Mouse (Mus musculus) 416B (cell line): ENCODE results near the gene Dnmt3c.
A peak's percentile ranks its signal among the peaks of the same experiment; 100 is the strongest.

ENCODE experiments used
- DNase-seq: peaks from one replicate; pipeline ENCODE4 v3.0.0; 2011; ENCODE audit warnings: low read depth

The Dnmt3c gene

DNA sequence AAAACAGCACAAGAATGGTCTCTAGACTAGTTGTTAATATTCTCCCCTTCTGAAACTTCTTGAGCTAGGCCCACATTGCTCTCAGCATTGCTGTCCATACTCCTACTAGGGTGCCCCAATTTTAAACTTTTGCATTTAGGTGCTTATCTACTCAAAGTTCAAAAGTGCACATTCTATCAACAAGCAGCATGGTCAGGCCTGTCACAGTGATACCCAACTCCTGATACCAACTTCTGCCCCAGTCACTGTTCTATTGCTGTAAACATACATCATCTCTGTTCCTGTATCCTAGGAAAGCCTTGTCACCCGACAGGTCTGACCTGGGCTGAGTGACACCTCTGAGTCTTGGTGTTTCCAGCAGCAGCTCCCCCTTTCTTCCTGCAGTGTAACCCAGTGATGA lies 26.6 kb downstream of the Dnmt3c start:
- DNase-seq = no peak

- DNase-seq = no peak
These were observed 28.0 kb downstream of the Dnmt3c start for GRCm38 (mm10) chr2:153724424-153724823.

DNA sequence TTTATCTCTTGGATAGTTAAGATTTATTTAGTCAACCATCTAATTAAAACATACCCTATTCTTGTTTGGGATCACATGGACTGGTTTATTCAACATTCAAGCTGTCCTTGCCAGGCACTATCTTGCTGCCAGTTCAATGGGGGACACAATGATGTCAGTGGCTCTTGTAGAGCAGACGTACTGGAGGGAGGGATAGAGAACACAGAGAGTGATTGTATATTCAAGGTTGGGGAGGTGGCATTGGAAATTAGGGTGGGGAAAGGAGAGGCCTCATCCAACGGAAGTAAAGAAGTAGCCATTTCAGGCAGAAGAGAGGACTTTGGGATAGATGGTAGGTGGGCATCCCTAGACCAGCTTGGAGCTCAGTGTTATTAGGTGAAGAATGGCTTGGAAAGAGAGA lies 28.4 kb downstream of the Dnmt3c start:
- no peak for DNase-seq

DNA sequence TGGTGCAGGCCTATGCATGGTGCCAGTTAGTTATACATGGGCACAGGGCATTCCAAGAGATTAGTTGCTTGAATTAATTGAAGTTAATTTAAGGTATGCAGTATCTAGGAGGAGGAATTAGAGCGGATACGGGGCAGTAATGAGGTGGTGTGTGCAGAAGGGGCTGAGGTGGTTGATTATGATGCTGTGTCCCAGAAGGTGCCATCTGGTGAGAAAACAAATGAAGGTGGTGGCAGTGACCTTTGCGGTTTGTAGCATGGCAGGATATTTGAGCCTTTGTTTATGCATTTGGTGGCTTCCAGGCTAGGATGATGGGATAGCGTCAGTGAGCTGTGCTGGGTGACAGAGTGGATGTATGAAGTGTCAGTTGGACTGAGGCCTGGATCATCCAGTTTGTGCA lies 28.8 kb downstream of the Dnmt3c start:
- DNase-seq = no peak

- no peak for DNase-seq
These were observed 37.6 kb downstream of the Dnmt3c start for GRCm38 (mm10) chr2:153734033-153734432.

GRCm38 (mm10) chr2:153740500-153741436 lies 44.3 kb downstream of the Dnmt3c start, which contains the start of gene Mapre1:
Gene Mapre1 (plus strand): TSS chr2:153741274.
- peak; percentile 99 for DNase-seq

GRCm38 (mm10) chr2:153741437-153742065 lies 45.1 kb downstream of the Dnmt3c start:
- peak; percentile 72 for DNase-seq

GRCm38 (mm10) chr2:153747994-153748393 lies 51.5 kb downstream of the Dnmt3c start:
- no peak for DNase-seq

DNA sequence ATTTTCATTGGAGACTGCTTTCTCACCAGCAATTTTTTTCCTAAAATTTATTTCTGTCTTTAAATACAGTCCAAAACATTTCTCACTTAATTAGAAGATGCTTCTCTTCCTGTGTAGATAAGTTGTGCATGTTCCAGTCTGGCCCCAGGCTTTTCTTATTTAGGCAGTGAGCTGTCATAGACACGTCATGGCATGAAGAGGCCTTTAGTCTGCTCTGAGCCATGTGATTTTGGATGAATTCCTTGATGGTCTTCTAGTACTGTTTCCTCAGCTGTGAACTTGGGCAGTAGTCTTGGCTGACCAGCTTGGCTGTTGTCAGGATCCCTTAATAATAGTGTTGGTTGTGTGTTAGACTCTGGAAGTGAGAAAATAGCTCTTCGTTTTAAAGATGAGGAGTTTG lies 53.9 kb downstream of the Dnmt3c start:
- DNase-seq = no peak

DNA sequence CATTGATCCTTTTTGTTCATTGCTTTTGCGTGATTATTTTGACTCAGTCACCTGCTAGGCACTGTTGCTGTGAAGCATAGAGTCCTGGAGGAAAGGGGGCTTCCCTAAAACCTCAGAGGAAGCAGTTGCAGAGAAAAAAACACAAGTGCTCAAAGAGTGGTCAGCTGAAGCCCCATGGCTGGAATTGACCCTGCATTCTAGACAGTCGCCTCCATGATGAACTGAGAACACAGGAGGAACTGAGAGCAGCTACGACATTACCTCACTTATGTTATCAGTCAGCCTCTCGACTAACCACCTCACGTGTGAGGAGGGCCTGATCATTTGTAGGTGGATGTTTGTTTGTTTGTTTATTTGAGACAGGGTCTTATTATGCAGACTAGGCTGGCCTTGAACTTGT lies 65.7 kb downstream of the Dnmt3c start:
- no peak for DNase-seq

DNA sequence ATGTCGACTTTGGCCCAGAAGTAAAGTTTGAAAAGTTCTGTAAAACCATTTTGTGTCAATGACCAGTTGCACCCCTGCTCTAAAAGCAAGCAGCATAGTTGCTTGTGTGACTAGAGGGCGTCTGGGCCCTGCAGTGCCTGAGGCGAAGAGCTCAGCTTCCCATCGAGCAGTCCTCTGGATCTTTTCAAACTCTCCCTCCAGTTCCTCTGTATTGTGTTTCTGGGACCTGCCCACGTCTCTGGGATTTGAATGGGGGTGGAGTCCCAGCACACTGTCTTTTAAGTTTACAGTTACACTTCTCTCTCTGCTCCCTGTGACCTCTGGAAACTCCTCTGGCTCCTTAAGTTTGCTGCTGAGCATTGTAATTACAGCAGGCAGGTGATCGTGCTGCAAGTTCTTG lies 71.0 kb downstream of the Dnmt3c start:
- no peak for DNase-seq

GRCm38 (mm10) chr2:153768881-153769280 lies 72.4 kb downstream of the Dnmt3c start:
- DNase-seq = no peak

DNA sequence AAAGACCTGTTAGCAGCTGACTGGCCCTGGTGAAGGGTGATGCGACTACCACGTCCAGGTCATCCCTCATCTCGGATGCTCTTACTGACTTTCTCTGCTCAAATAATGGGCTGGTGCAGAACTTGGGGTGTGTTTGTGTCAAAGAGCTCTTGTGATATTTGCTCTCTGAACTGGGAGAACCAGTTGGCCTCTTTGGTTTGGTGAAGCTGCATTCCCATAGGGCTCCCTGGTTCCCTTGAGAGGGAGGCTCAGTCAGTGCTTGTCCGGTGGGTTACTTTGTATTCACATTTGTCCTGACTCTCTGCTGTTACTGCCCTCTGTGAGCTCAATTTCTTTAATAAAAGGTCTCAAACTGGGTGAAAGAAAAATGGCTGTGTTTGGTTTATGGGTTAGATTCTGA lies 76.5 kb downstream of the Dnmt3c start:
- no peak for DNase-seq

GRCm38 (mm10) chr2:153775472-153775871 lies 79.0 kb downstream of the Dnmt3c start:
- DNase-seq = no peak

DNA sequence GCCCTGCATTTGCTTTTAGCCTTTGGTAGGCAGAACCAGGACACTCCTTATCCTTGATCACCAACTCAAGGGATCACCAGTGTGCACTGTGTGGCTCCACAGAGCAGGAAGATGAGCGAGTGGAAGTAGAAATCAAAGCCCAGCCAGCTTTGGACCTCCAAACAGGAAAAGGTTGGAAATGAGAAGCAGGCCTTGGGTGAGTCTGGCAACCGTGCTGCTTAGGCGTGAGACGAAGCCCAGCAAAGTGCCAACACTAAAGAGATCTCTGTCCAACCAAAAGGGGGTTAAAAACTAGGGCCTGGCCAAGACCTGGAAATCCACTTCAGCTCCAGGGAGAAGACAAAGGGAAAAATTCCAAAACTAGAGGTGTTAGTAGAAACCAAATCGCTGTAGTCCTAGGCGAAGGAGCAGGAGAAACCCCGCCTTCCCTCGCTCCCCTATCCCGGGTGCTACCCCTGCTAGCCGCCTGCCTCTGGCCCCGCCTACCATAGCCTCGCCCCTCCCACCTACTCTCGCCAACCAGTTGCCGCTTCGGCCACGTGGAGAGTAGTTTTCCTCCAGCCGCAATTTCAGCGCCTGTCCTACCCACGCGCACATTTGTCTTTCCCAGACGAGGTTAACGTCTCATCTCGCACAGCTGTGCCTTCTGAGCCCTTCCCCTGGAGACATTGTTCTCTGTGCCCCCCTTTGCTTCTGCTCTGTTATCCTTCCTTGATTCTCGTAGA lies 82.3 kb downstream of the Dnmt3c start:
- no peak for DNase-seq
